Mouse (Mus musculus) left cerebral cortex, postnatal 10 days (tissue): Measurements from ENCODE around the gene Ccm2l. TPM values are rescaled to one million over a fixed set of nuclear protein-coding genes. Genes with fewer than 3 reads are reported as not detected.
A peak's percentile ranks its signal among the peaks of the same experiment; 100 is the strongest.

Source experiments
- DNase-seq, 2 experiments: peaks; one replicate each; pipeline ENCODE4 v3.0.0; 2021 to 2022; ENCODE audit warnings: low spot score in 2 of 2, mixed read lengths in 1 of 2; ENCODE audit errors: extremely low spot score in 1 of 2
- intact Hi-C: fragments of 180-260 bp; cut with DNase I; formaldehyde crosslinking; loops from one replicate; pipeline ENCODE4 v1.15.1; 2025
- total RNA-seq, 2 experiments: library from RNA; stranded (reverse); gene quantifications; 2 replicates each; pipeline ENCODE4 v1.2.3; 2021

Ccm2l gene
- total RNA-seq, 2 experiments from 2014 or later: 6.8 to 7.1 TPM

- intact Hi-C loops: no loop called here
- no peak for DNase-seq
These were observed 15.8 kb upstream of the Ccm2l start for GRCm38 (mm10) chr2:153049997-153050358.

- intact Hi-C loops: no loop called here
- DNase-seq: no peak
These were observed 14.7 kb upstream of the Ccm2l start for GRCm38 (mm10) chr2:153051095-153051494.

DNA sequence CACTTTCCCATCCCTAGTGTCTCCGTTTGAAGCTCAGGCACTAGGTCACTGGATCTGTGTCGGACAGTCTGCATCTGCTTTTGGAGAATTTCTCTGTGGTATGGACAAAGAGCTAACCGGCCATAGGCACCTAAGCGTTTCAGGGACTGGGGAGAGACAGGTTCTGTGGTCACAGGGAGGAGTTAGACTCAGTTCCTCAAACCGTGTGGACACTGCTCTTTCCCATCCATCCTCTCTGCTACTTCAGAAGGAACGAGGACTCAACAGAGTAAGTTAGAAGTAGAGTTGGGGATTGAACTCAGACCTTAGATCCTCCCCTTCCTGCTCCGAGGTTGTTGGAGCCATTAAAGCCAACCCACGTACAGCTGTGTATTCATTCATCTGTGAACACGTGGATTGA, 14.2 kb upstream of the Ccm2l start:
- DNase-seq: no peak
- intact Hi-C loops: no loop called here

- intact Hi-C loops: no loop called here
- no peak for DNase-seq
These were observed 12.9 kb upstream of the Ccm2l start for GRCm38 (mm10) chr2:153052700-153053351.

DNA sequence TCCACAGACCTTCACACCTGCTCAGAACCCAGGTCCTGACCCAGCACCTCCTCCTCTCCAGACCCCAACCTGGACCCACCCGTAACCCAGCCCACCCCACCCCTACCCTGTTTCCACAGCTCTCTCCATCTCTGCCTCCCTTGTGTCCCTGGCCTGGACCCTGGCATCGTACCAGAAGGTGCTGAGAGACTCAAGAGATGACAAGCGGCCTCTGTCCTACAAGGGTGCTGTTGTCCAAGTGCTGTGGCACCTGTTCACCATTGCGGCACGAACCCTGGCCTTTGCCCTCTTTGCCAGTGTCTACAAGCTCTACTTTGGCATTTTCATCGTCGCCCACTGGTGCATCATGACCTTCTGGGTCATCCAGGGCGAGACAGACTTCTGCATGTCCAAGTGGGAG, 11.9 kb upstream of the Ccm2l start:
- intact Hi-C loops: no loop called here
- no peak for DNase-seq

DNA sequence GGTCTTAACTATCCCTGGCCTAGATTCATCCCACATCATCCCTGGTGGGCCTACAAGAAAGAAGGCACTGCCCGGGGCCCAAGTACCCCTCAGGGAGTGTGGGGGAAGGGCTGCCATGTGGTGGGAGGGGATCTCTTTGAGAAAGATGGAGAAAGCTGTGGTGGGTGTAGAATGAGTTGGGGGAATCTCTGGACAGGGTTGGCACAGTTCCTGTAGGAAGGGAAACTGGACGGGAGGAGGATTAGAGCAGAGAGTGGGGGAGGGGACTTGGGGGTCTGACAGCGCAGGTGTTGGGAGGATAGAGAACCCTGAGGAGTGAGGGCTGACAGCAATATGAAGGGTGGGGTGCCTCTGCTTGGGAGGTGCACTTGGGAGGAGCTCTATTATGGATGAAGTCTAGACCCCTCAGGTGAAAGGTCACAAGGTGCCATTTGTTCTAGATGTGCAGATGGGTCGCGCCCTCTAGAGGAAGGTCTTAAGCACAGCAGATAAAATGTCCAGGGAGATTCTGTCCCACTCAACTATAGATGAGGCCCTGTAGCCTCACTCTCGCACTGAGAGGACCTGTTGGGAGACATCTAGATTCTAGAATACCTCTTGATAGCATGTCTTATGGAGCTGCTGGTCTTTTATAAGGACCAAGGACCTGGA, 10.4 kb upstream of the Ccm2l start:
- intact Hi-C loops: no loop called here
- DNase-seq: no peak

DNA sequence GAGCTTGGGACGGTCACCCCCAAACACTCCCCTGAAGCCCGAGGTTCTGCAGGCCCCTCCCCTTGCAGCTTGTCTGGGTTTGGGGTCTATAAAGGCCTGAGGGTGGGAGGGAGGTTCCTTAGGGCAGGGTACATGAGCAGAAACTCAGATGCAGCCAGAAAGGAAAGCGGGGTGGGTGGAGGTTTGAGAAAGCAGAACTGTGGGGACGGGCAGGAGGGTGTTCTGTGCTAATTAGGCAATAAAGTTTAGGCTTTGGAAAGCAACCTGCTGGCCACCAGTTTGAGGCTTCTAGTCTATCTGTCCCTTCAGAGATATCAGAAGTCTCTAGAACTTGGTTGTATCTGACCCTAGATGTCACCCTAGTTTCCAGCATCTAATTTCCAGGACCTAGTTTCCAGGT, 7.4 kb upstream of the Ccm2l start:
- DNase-seq: no peak
- intact Hi-C loops: no loop called here

DNA sequence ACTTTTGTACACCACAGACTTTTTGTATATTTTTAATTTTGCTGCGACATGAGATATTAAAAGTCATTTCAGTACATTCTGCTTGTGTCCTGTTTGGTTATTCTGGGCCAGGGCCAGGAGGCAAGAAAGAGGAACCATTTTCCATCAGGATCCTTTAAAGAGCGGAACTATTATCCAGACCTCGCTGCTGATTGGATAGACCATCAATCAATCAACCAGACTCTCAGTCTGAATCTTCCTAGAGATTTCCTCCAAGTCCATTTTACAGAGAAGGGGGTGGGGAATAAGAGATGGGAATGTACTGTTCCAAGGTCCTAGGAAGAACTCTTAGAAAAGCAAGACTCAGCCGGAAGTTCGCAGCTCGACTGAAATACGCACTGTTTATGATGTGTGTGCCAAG, 5.5 kb upstream of the Ccm2l start:
- intact Hi-C loops: no loop called here
- no peak for DNase-seq

GRCm38 (mm10) chr2:153063394-153063793, 2.4 kb upstream of the Ccm2l start:
- DNase-seq: peak in 1 of 2 experiments; percentile 36
- intact Hi-C loops: no loop called here

DNA sequence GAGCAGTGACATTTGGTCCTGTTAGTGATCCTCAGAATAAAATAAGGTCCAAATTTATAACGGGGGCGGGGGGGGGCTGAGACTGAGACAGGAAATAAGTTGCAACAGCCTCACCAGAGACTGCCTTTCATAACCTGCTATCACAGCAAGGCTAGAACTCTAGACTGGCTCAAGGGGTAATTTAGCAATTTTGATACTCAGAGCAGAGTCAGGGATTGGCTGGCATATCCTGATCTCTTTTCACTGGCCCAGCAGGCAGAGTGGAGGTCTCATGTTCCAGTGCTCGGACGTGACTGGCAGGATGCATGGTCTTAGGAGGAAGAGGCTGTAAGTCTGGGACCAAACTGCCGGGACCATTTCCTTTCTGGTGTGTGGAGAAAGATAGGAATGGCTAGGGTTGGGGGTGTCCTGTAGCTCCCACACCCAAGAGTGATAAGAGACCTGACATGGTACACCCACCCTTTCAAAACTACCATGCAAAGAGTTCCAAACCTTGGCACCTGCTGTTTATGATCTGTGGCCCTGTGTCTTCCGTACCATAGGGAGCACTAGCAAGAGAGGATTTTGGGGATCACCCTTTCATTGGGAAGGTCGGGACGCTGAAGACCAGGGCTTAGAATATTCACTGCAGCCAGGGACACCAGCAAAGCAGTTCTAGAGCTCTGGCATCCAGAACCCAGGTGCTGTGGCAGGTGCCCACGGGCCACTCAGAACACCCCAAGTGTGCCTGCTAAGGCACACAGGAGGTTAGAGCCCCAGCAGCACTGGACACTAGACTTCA, 1.4 kb upstream of the Ccm2l start:
- intact Hi-C loops: no loop called here

DNA sequence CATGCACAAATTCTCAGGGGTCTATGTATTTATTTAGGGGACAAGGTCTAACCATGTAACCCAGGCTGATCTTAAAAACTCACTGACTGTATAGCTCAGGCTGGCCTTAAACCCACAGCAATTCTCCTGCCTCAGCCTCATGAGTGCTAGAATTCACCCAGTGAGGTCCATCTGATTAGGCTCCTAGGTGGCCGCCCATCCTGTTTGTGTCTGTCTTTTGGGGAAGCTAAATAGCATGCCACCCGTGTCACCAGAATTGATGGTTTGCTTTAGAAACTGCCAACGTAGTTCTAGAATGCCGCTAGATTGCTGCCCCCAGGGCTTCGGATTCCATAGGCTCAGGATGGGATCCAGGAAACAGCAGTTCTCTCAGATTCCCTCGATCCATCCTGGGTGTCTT, 1.2 kb downstream of the Ccm2l start:
- no peak for DNase-seq
- intact Hi-C loops: no loop called here

More for the DNA sequence above, 1.4 kb upstream of the Ccm2l start:
- no peak for DNase-seq

DNA sequence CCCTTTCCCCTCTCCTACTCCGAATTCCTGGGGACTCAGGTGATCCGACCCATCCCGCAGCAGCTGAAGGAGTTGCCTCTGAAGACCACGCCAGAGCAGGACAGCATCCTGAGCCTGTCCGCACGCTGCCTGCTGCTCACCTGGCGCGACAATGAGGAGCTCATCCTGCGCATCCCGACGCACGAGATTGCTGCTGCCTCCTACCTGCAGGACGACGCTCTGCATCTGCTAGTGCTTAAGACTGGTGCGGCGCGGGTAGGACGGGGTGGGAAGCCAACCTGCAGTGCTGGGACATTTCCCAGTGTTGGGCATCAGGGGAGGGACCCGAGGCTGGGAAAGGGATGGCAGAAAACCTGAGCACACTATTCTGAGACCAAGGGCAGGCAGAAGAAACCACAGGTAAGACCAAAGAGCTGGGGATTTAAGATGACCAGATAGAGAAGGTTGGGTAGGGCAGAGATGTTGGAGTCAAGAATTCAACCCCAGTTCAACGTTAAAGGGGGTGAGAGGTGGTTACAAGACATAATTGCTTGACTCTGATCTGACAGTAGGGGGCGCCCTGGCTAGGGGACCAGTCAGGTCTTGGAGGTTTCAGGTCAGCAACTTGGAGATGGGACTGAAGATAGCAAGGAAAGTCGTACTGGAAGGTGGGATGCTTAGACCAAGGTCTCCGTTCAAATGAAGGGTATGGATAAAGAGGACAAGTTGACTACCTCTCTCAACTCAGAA, 5.2 kb downstream of the Ccm2l start:
- no peak for DNase-seq
- intact Hi-C loops: no loop called here

- intact Hi-C loops: no loop called here
- peak in 1 of 2 experiments; percentile 78 for DNase-seq
These were observed 5.9 kb downstream of the Ccm2l start for GRCm38 (mm10) chr2:153071491-153072184.

DNA sequence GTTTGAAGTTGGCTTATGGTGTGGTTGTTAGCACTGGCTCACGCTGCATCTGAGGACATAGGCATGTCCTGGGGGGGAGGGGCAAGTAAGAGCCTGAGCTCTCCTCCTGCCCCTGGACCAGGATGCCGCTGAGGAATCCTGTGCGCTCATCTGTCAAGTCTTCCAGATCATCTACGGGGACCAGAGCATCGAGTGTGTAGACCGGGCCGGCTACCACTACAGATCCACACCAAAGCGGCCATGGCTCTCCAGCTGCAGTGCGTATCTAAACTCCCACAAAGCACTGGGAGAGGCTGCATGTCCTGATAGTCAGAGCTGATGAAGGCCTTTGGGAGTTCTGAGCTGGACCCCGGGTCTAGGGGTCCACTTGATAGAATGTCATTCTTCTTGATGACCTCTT, 8.9 kb downstream of the Ccm2l start:
- intact Hi-C loops: no loop called here
- DNase-seq: no peak

GRCm38 (mm10) chr2:153075961-153076360, 10.2 kb downstream of the Ccm2l start:
- intact Hi-C loops: no loop called here

GRCm38 (mm10) chr2:153080841-153081523, 15.2 kb downstream of the Ccm2l start:
- intact Hi-C loops: loop anchor here (5.0 kb wide), 1 partner anchor 61 kb away; no protein-coding TSS in a partner anchor
- peak; percentile 62 to 79 for DNase-seq

More at GRCm38 (mm10) chr2:153075961-153076360, 10.2 kb downstream of the Ccm2l start:
- peak in 1 of 2 experiments; percentile 20 for DNase-seq

DNA sequence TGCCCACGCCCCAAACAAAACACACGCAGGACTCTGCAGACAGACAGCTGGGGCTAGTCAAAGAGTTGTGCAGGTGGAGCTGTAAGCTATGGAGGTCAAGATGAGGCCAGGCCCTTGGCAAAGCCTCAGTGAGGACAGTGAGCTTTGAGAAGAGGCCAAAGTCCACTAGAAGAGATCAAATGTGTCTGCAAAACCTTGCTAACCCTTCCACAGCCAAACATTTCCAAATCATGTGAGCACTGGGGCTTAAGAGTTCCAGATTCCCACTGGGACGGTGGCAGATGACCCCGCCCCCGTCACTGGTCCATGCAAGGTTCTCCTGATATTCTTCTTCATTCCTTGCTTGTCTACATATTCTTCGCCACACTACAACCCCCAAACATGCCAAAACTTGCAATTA, 16.1 kb downstream of the Ccm2l start:
- DNase-seq: no peak

DNA sequence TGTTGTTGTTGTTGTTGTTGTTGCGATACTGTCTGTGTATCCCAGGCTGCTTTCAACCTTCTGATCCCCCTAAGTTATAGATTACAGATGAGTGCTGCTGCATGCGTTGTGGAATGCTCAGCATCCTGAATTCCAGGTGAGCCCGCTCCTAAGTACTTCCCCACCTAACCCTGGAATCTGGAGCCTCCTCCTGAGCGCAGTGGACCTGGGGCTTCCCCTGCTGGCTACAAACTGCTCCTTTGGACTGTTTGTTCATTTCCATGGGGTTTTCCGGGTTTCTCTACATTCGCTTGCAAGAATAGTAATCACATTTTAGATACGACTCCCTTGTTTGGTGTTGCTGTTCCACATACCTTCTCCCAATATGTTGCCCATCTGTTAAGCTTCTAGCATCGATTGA, 17.5 kb downstream of the Ccm2l start:
- intact Hi-C loops: loop anchor here (5.0 kb wide), 1 partner anchor 59 kb away; no protein-coding TSS in a partner anchor
- DNase-seq: no peak

More for the DNA sequence above, 16.1 kb downstream of the Ccm2l start:
- intact Hi-C loops: loop anchor here (5.0 kb wide), 1 partner anchor 60 kb away; no protein-coding TSS in a partner anchor
